Mouse (Mus musculus) megakaryocyte progenitor cell, adult 5-6 weeks (primary cell): Measurements from ENCODE around the gene Rapgef2. TPM values are rescaled to one million over a fixed set of nuclear protein-coding genes. Genes with fewer than 3 reads are reported as not detected.
A peak's percentile ranks its signal among the peaks of the same experiment; 100 is the strongest.

Experiments
- ATAC-seq: replicated peaks from 2 replicates; pipeline ENCODE4 v1.8.0; 2016; ENCODE audit warnings: mild to moderate bottlenecking, moderate TSS enrichment, inconsistent platforms; ENCODE audit not compliant: poor library complexity
- total RNA-seq, 2 experiments: library from RNA; stranded (forward) in 1 of 2; stranded (reverse) in 1 of 2; fragments of 157-497, 149-512 nt in 1 of 2; fragments of 200-1000 nt in 1 of 2; gene quantifications; 2 replicates each; pipeline versions ENCODE4 v1.2.3 to v1.2.4; 2015 to 2017

The Rapgef2 gene
- total RNA-seq, 2 experiments from 2014 or later = 12.4 to 17.5 TPM

GRCm38 (mm10) chr3:79206524-79206923 is 79.8 kb downstream of the Rapgef2 start:
- ATAC-seq = no peak

GRCm38 (mm10) chr3:79205981-79206380 is 80.3 kb downstream of the Rapgef2 start:
- no peak for ATAC-seq

GRCm38 (mm10) chr3:79205112-79205511 is 81.2 kb downstream of the Rapgef2 start:
- no peak for ATAC-seq

GRCm38 (mm10) chr3:79204261-79204660 is 82.1 kb downstream of the Rapgef2 start:
- ATAC-seq = no peak

GRCm38 (mm10) chr3:79203821-79204220 is 82.5 kb downstream of the Rapgef2 start:
- no peak for ATAC-seq

GRCm38 (mm10) chr3:79203178-79203577 is 83.1 kb downstream of the Rapgef2 start:
- ATAC-seq = peak; percentile 62

- ATAC-seq = peak; percentile 80
Measured at GRCm38 (mm10) chr3:79202275-79203153, 83.8 kb downstream of the Rapgef2 start.

- ATAC-seq = peak; percentile 94
Measured at GRCm38 (mm10) chr3:79196708-79197437, 89.4 kb downstream of the Rapgef2 start.

GRCm38 (mm10) chr3:79195280-79195679 is 91.0 kb downstream of the Rapgef2 start:
- ATAC-seq = no peak

- no peak for ATAC-seq
Measured at GRCm38 (mm10) chr3:79194111-79194793, 92.1 kb downstream of the Rapgef2 start.

- no peak for ATAC-seq
Measured at GRCm38 (mm10) chr3:79193001-79193400, 93.3 kb downstream of the Rapgef2 start.

- no peak for ATAC-seq
Measured at GRCm38 (mm10) chr3:79191981-79192380, 94.3 kb downstream of the Rapgef2 start.

- no peak for ATAC-seq
Measured at GRCm38 (mm10) chr3:79191471-79191870, 94.8 kb downstream of the Rapgef2 start.

GRCm38 (mm10) chr3:79190377-79190776 is 95.9 kb downstream of the Rapgef2 start:
- no peak for ATAC-seq

GRCm38 (mm10) chr3:79187912-79188311 is 98.4 kb downstream of the Rapgef2 start:
- ATAC-seq = no peak

- ATAC-seq = no peak
Measured at GRCm38 (mm10) chr3:79182290-79182689, 104.0 kb downstream of the Rapgef2 start.

- ATAC-seq = peak; percentile 64
Measured at GRCm38 (mm10) chr3:79181248-79181991, 104.9 kb downstream of the Rapgef2 start.

GRCm38 (mm10) chr3:79180086-79180485 is 106.2 kb downstream of the Rapgef2 start:
- ATAC-seq = no peak

- ATAC-seq = no peak
Measured at GRCm38 (mm10) chr3:79179499-79180053, 106.7 kb downstream of the Rapgef2 start.

GRCm38 (mm10) chr3:79178708-79179107 is 107.6 kb downstream of the Rapgef2 start:
- no peak for ATAC-seq
